Comparison of ENCODE assay signal across 23 mouse cellular contexts in the genomic region with DNA sequence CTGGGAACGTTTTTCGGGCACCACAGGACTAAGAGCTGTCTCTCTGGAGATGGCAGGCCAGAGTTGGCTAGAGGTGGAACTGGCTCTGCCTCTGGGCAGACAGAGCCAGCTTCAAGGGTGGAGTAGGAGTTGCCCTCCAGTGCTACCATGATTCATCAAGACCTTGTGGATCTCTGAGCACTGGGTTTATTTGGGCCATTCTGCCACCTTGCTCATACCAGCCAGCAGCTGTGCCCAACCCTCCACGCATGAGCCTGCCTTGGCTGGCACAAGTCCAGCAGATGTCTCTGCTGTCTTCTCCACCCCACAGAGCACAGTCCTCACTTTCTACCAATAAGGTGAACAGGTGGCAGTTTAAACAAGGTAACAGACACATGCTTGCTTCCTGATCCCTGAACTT. TPM values are rescaled to one million over a fixed set of nuclear protein-coding genes. Genes with fewer than 3 reads are reported as not detected.
DNase-seq lines count a peak whose midpoint lies in the region; ATAC-seq and TF ChIP-seq lines count a peak whose summit lies in the region.
"Had no signal": no experiment of that assay in that cellular context is flagged by ENCODE, and none has a peak within 500 bp of the region (broad histone marks: within the 10 kb centered on the region; RNA-seq: fewer than 3 reads in every experiment).

No protein-coding gene starts in this region.

- H3K9me3 ChIP-seq in limb, embryonic 15.5 days = no peaks in the 10 kb centered on the region
- no peaks in the 10 kb centered on the region for H3K9me3 ChIP-seq in limb, embryonic 10.5 days (replicated peaks)
- H3K9me3 ChIP-seq in liver, embryonic 14.5 days (ENCODE audit: control insufficient read depth, low read length) = no peaks in the 10 kb centered on the region
- H3K9me3 ChIP-seq in midbrain, postnatal 0 days (ENCODE audit: low read length) = no peaks in the 10 kb centered on the region
- H3K9me3 ChIP-seq in kidney, embryonic 14.5 days (ENCODE audit: control insufficient read depth, low read length) = no peaks in the 10 kb centered on the region
- H3K9me3 ChIP-seq: G1E; hindbrain, embryonic 15.5 days; lung, embryonic 15.5 days; neural tube, embryonic 13.5 days had no signal

- no peaks in the 10 kb centered on the region for H3K4me1 ChIP-seq in limb, embryonic 15.5 days
- H3K4me1 ChIP-seq in limb, embryonic 10.5 days = peaks cover 8% of the 10 kb centered on the region; the same call in 1 of the 2 replicates
- H3K4me1 ChIP-seq in liver, embryonic 14.5 days (replicated peaks; ENCODE audit: control insufficient read depth in 2 of 2, insufficient read depth in 2 of 2, low read length in 1 of 2) = peaks cover 20 to 23% of the 10 kb centered on the region in 2 experiments
- no peaks in the 10 kb centered on the region for H3K4me1 ChIP-seq in midbrain, postnatal 0 days (ENCODE audit: insufficient read depth, low read length)
- H3K4me1 ChIP-seq in kidney, embryonic 14.5 days (ENCODE audit: control insufficient read depth, insufficient read depth, low read length) = no peaks in the 10 kb centered on the region
- H3K4me1 ChIP-seq: hindbrain, embryonic 15.5 days; lung, embryonic 15.5 days; neural tube, embryonic 13.5 days had no signal

- H3K4me2 ChIP-seq in limb, embryonic 15.5 days = no peak overlapping the region
- H3K4me2 ChIP-seq in liver, embryonic 14.5 days (ENCODE audit: low read depth) = no peak overlapping the region
- no peak overlapping the region for H3K4me2 ChIP-seq in midbrain, postnatal 0 days (ENCODE audit: low read depth, low read length, poor library complexity, severe bottlenecking)
- no peak overlapping the region for H3K4me2 ChIP-seq in kidney, embryonic 14.5 days (replicated peaks; ENCODE audit: low read depth, low read length)
- H3K4me2 ChIP-seq: hindbrain, embryonic 15.5 days; lung, embryonic 15.5 days; neural tube, embryonic 13.5 days had no signal

- no peak overlapping the region for H3K4me3 ChIP-seq in limb, embryonic 15.5 days
- no peak overlapping the region for H3K4me3 ChIP-seq in limb, embryonic 10.5 days
- H3K4me3 ChIP-seq in liver, embryonic 14.5 days (ENCODE audit: insufficient read depth in 1 of 2, low read depth in 2 of 2, low read length in 2 of 2) = no peak overlapping the region
- no peak overlapping the region for H3K4me3 ChIP-seq in midbrain, postnatal 0 days (ENCODE audit: low read depth, low read length)
- H3K4me3 ChIP-seq in kidney, embryonic 14.5 days (ENCODE audit: low read length) = no peak overlapping the region
- H3K4me3 ChIP-seq: hindbrain, embryonic 15.5 days; layer of hippocampus, adult 2 months; lung, embryonic 15.5 days; neural tube, embryonic 13.5 days had no signal

- no peak for TF ChIP-seq CTCF in liver, embryonic 14.5 days (IDR thresholded peaks at IDR 0.05; ENCODE audit: low read depth)
- no peak for TF ChIP-seq CTCF in midbrain, postnatal 0 days (IDR thresholded peaks at IDR 0.05)

- 62% methylated on average over 3 of the region's 3 CpGs for WGBS in limb, embryonic 15.5 days
- 83% methylated on average over 3 of the region's 3 CpGs for WGBS in limb, embryonic 10.5 days
- WGBS in liver, embryonic 14.5 days (ENCODE audit: insufficient replicate concordance) = 56% methylated on average over 3 of the region's 3 CpGs
- WGBS in midbrain, postnatal 0 days = 77% methylated on average over 3 of the region's 3 CpGs
- WGBS in kidney, embryonic 14.5 days = 72% methylated on average over 3 of the region's 3 CpGs

- DNase-seq in adrenal gland, adult (ENCODE audit: inconsistent age in 2 of 2, low spot score in 1 of 2) = peak; percentile 82 to 89
- DNase-seq in adrenal gland, postnatal 4 days (ENCODE audit: low spot score in 2 of 2) = no peak
- DNase-seq in limb, embryonic 10.5 days (ENCODE audit: low spot score) = no peak
- no peak for DNase-seq in liver, embryonic 14.5 days (ENCODE audit: low read depth in 3 of 3, low spot score in 3 of 3)
- no peak for DNase-seq in midbrain, postnatal 0 days (ENCODE audit: low spot score)
- no peak for DNase-seq in layer of hippocampus, adult 11-12 months (ENCODE audit: low spot score)
- DNase-seq: cerebellum, adult 9-11 months; embryo, embryonic 11 days; heart, postnatal 10 days; spleen, adult 18-20 months; thymus, postnatal 14 days had no signal

- no peak overlapping the region for H3K27ac ChIP-seq in limb, embryonic 15.5 days
- no peak overlapping the region for H3K27ac ChIP-seq in limb, embryonic 10.5 days
- no peak overlapping the region; the same call in 1 of the 2 replicates for H3K27ac ChIP-seq in liver, embryonic 14.5 days
- H3K27ac ChIP-seq in midbrain, postnatal 0 days (ENCODE audit: low read depth, low read length) = no peak overlapping the region
- no peak overlapping the region for H3K27ac ChIP-seq in kidney, embryonic 14.5 days (ENCODE audit: low read depth, low read length)
- H3K27ac ChIP-seq: hindbrain, embryonic 15.5 days; kidney, postnatal 0 days; layer of hippocampus, adult 2 months; lung, embryonic 15.5 days; neural tube, embryonic 13.5 days had no signal

- 0 out of 2 replicates have a peak, but pooled peaks cover 5% of the 10 kb centered on the region for H3K36me3 ChIP-seq in limb, embryonic 15.5 days
- H3K36me3 ChIP-seq in limb, embryonic 10.5 days = no peaks in the 10 kb centered on the region
- peaks cover 6% of the 10 kb centered on the region; the same call in 1 of the 2 replicates for H3K36me3 ChIP-seq in liver, embryonic 14.5 days (replicated peaks; ENCODE audit: control insufficient read depth, insufficient read depth, low read depth)
- H3K36me3 ChIP-seq in midbrain, postnatal 0 days (ENCODE audit: insufficient read depth, low read length) = no peaks in the 10 kb centered on the region
- no peaks in the 10 kb centered on the region for H3K36me3 ChIP-seq in kidney, embryonic 14.5 days (ENCODE audit: control insufficient read depth, insufficient read depth, low read length)
- H3K36me3 ChIP-seq: hindbrain, embryonic 15.5 days; lung, embryonic 15.5 days; neural tube, embryonic 13.5 days had no signal

- no peak for TF ChIP-seq EP300 in liver, embryonic 14.5 days (IDR thresholded peaks at IDR 0.05; ENCODE audit: low read depth)

- H3K27me3 ChIP-seq in limb, embryonic 15.5 days = no peaks in the 10 kb centered on the region
- H3K27me3 ChIP-seq in limb, embryonic 10.5 days (ENCODE audit: low read depth, poor library complexity, severe bottlenecking) = no peaks in the 10 kb centered on the region
- no peaks in the 10 kb centered on the region for H3K27me3 ChIP-seq in liver, embryonic 14.5 days (ENCODE audit: control insufficient read depth, insufficient read depth, low read length)
- H3K27me3 ChIP-seq in midbrain, postnatal 0 days (ENCODE audit: insufficient read depth, low read length) = no peaks in the 10 kb centered on the region
- H3K27me3 ChIP-seq in kidney, embryonic 14.5 days (ENCODE audit: control insufficient read depth, insufficient read depth, low read length) = no peaks in the 10 kb centered on the region
- H3K27me3 ChIP-seq: hindbrain, embryonic 15.5 days; lung, embryonic 15.5 days; neural tube, embryonic 13.5 days had no signal

- no peak overlapping the region for H3K9ac ChIP-seq in limb, embryonic 15.5 days
- H3K9ac ChIP-seq in liver, embryonic 14.5 days (replicated peaks) = no peak overlapping the region
- no peak overlapping the region for H3K9ac ChIP-seq in midbrain, postnatal 0 days (replicated peaks; ENCODE audit: low read length, poor library complexity, severe bottlenecking)
- H3K9ac ChIP-seq in kidney, embryonic 14.5 days (ENCODE audit: low read depth, low read length) = no peak overlapping the region
- H3K9ac ChIP-seq: hindbrain, embryonic 15.5 days; lung, embryonic 15.5 days; neural tube, embryonic 13.5 days had no signal

- ATAC-seq in limb, embryonic 15.5 days (ENCODE audit: insufficient number of reproducible peaks, low FRiP score, low TSS enrichment, low read depth) = 0 out of 2 replicates have a peak, but pooled peaks have one; percentile 18
- ATAC-seq in liver, embryonic 14.5 days (ENCODE audit: insufficient read depth) = peak; percentile 29; the same call in 1 of the 2 replicates
- no peak for ATAC-seq in midbrain, postnatal 0 days (ENCODE audit: low FRiP score)
- no peak for ATAC-seq in kidney, embryonic 14.5 days (ENCODE audit: low FRiP score, low TSS enrichment)
- ATAC-seq: CD4-positive, CD25-positive, alpha-beta regulatory T cell, adult 4 months; forebrain, embryonic 14.5 days; intestine, postnatal 0 days had no signal

RNA-seq across cellular contexts. Expression of gene Prr22, which starts 18.8 kb away (rescaled TPM):
- under 1 TPM; 0.76 to 0.90 TPM for total RNA-seq in adrenal gland, postnatal 4 days (2021)
- 0.72 and 1.00 TPM in 2 replicates for polyA plus RNA-seq in limb, embryonic 15.5 days (2015; fragmentation: Nextera tagmentation; extraction: Ambion mirVana)
- 1.5 and 2.2 TPM in 2 replicates for polyA plus RNA-seq in limb, embryonic 10.5 days (2016; fragmentation: Nextera tagmentation; extraction: Ambion mirVana)
- 1.2 and 1.3 TPM in 2 replicates for polyA plus RNA-seq in liver, embryonic 14.5 days (2012; rRNA removed)
- polyA plus RNA-seq in liver, embryonic 14.5 days (2014; fragmentation: Nextera tagmentation; extraction: Ambion mirVana) = 0.40 and 0.52 TPM in 2 replicates
- total RNA-seq in midbrain, postnatal 0 days (2014; rRNA removed) = 0.44 and 1.3 TPM in 2 replicates
- polyA plus RNA-seq in midbrain, postnatal 0 days (2015; fragmentation: Nextera tagmentation; extraction: Ambion mirVana) = 0.61 and 1.1 TPM in 2 replicates
- 1.7 and 2.3 TPM in 2 replicates for polyA plus RNA-seq in kidney, embryonic 14.5 days (2014; fragmentation: Nextera tagmentation; extraction: Ambion mirVana)

RNA-seq across cellular contexts. Expression of gene Dus3l, which starts 24.3 kb away (rescaled TPM):
- total RNA-seq in adrenal gland, postnatal 4 days (2021) = 10 to 100 TPM; 53.0 to 56.2 TPM
- polyA plus RNA-seq in limb, embryonic 15.5 days (2015; fragmentation: Nextera tagmentation; extraction: Ambion mirVana) = 43.9 and 45.5 TPM in 2 replicates
- 46.0 and 50.3 TPM in 2 replicates for polyA plus RNA-seq in limb, embryonic 10.5 days (2016; fragmentation: Nextera tagmentation; extraction: Ambion mirVana)
- polyA plus RNA-seq in liver, embryonic 14.5 days (2012; rRNA removed) = 18.1 and 19.3 TPM in 2 replicates
- 9.5 and 10.8 TPM in 2 replicates for polyA plus RNA-seq in liver, embryonic 14.5 days (2014; fragmentation: Nextera tagmentation; extraction: Ambion mirVana)
- 91.0 and 93.8 TPM in 2 replicates for total RNA-seq in midbrain, postnatal 0 days (2014; rRNA removed)
- 103 and 114 TPM in 2 replicates for polyA plus RNA-seq in midbrain, postnatal 0 days (2015; fragmentation: Nextera tagmentation; extraction: Ambion mirVana)
- polyA plus RNA-seq in kidney, embryonic 14.5 days (2014; fragmentation: Nextera tagmentation; extraction: Ambion mirVana) = 37.8 and 48.0 TPM in 2 replicates

RNA-seq across cellular contexts. Expression of gene Nrtn, which starts 31.6 kb away (rescaled TPM):
- 1 to 10 TPM; 4.1 to 5.2 TPM for total RNA-seq in adrenal gland, postnatal 4 days (2021)
- polyA plus RNA-seq in limb, embryonic 15.5 days (2015; fragmentation: Nextera tagmentation; extraction: Ambion mirVana) = 15.2 and 20.5 TPM in 2 replicates
- 10.8 and 12.7 TPM in 2 replicates for polyA plus RNA-seq in limb, embryonic 10.5 days (2016; fragmentation: Nextera tagmentation; extraction: Ambion mirVana)
- 1.0 and 1.6 TPM in 2 replicates for polyA plus RNA-seq in liver, embryonic 14.5 days (2012; rRNA removed)
- 1.7 and 1.9 TPM in 2 replicates for polyA plus RNA-seq in liver, embryonic 14.5 days (2014; fragmentation: Nextera tagmentation; extraction: Ambion mirVana)
- 12.5 and 13.4 TPM in 2 replicates for total RNA-seq in midbrain, postnatal 0 days (2014; rRNA removed)
- polyA plus RNA-seq in midbrain, postnatal 0 days (2015; fragmentation: Nextera tagmentation; extraction: Ambion mirVana) = 7.4 and 8.0 TPM in 2 replicates
- 9.5 and 12.9 TPM in 2 replicates for polyA plus RNA-seq in kidney, embryonic 14.5 days (2014; fragmentation: Nextera tagmentation; extraction: Ambion mirVana)
- total RNA-seq: G1E; granulocyte monocyte progenitor cell, adult 5-6 weeks had no signal
- polyA plus RNA-seq: CD4-positive, CD25-positive, alpha-beta regulatory T cell, adult 4 months; G1E had no signal

RNA-seq across cellular contexts. Expression of gene Rfx2, which starts 41.9 kb away (rescaled TPM):
- 1 to 10 TPM; 7.4 to 7.6 TPM for total RNA-seq in adrenal gland, postnatal 4 days (2021)
- 6.0 and 6.1 TPM in 2 replicates for polyA plus RNA-seq in limb, embryonic 15.5 days (2015; fragmentation: Nextera tagmentation; extraction: Ambion mirVana)
- polyA plus RNA-seq in limb, embryonic 10.5 days (2016; fragmentation: Nextera tagmentation; extraction: Ambion mirVana) = 3.2 and 4.5 TPM in 2 replicates
- polyA plus RNA-seq in liver, embryonic 14.5 days (2012; rRNA removed) = 10.7 and 12.6 TPM in 2 replicates
- polyA plus RNA-seq in liver, embryonic 14.5 days (2014; fragmentation: Nextera tagmentation; extraction: Ambion mirVana) = 6.8 and 8.5 TPM in 2 replicates
- 5.1 and 5.7 TPM in 2 replicates for total RNA-seq in midbrain, postnatal 0 days (2014; rRNA removed)
- polyA plus RNA-seq in midbrain, postnatal 0 days (2015; fragmentation: Nextera tagmentation; extraction: Ambion mirVana) = 2.3 and 3.0 TPM in 2 replicates
- polyA plus RNA-seq in kidney, embryonic 14.5 days (2014; fragmentation: Nextera tagmentation; extraction: Ambion mirVana) = 2.3 and 3.9 TPM in 2 replicates

Comparison
In these comparisons a context has a peak if more than half of its experiments do, and no peak if none do; other contexts are left out.
1. DNase-seq: peak in adrenal gland, adult (2 of 2); none in adrenal gland, postnatal 4 days (0 of 2), limb, embryonic 10.5 days (single experiment), liver, embryonic 14.5 days (0 of 3), midbrain, postnatal 0 days (single experiment) and layer of hippocampus, adult 11-12 months (single experiment).
2. ATAC-seq: peak in limb, embryonic 15.5 days (single experiment) and liver, embryonic 14.5 days (single experiment); none in midbrain, postnatal 0 days (single experiment) and kidney, embryonic 14.5 days (single experiment).